Mouse (Mus musculus) forebrain, postnatal 0 days (tissue): Measurements from ENCODE around the gene Zcchc13. TPM values are rescaled to one million over a fixed set of nuclear protein-coding genes. Genes with fewer than 3 reads are reported as not detected.

ENCODE experiments used
- ATAC-seq: fragments of 200-750 bp; cut with Nextera tagmentation; 2 replicates; pipeline ENCODE4 v1.8.0; 2017; ENCODE audit warnings: mild to moderate bottlenecking, moderate library complexity
- DNase-seq: peaks from one replicate; pipeline ENCODE4 v3.0.0-alpha.2; 2015
- H3K27ac ChIP-seq: fragments of 300-500 bp; sonication (generic); 2 replicates; pipeline ENCODE4 v1.5.1; 2014; ENCODE audit warnings: low read depth, mild to moderate bottlenecking, antibody characterized with exemption, low read length, moderate library complexity, mixed read lengths
- H3K27me3 ChIP-seq: fragments of 300-500 bp; sonication (generic); 2 replicates; pipeline ENCODE4 v1.6.1; 2014; ENCODE audit warnings: mild to moderate bottlenecking, low read length, mixed read lengths; ENCODE audit not compliant: insufficient read depth
- H3K36me3 ChIP-seq: fragments of 300-500 bp; sonication (generic); 2 replicates; pipeline ENCODE4 v1.6.1; 2014; ENCODE audit warnings: mild to moderate bottlenecking, moderate library complexity; ENCODE audit not compliant: insufficient read depth
- H3K4me1 ChIP-seq: fragments of 300-500 bp; sonication (generic); 2 replicates; pipeline ENCODE4 v1.6.1; 2014; ENCODE audit warnings: antibody characterized with exemption; ENCODE audit not compliant: insufficient read depth
- H3K4me2 ChIP-seq: fragments of 300-500 bp; sonication (generic); 2 replicates; pipeline ENCODE4 v1.6.1; 2014; ENCODE audit warnings: low read depth, mild to moderate bottlenecking, moderate library complexity
- H3K4me3 ChIP-seq: fragments of 300-500 bp; sonication (generic); 2 replicates; pipeline ENCODE4 v1.5.1; 2014; ENCODE audit warnings: low read depth, low read length, mixed read lengths
- H3K9ac ChIP-seq: fragments of 300-500 bp; sonication (generic); 2 replicates; pipeline ENCODE4 v1.6.1; 2014; ENCODE audit warnings: mild to moderate bottlenecking
- H3K9me3 ChIP-seq: fragments of 300-500 bp; sonication (generic); 2 replicates; pipeline ENCODE4 v1.6.1; 2016; ENCODE audit warnings: low read length
- CTCF ChIP-seq: sonication (generic); IDR thresholded peaks from 2 replicates; pipeline ENCODE4 v1.5.1; 2016; ENCODE audit warnings: antibody characterized with exemption, control low read depth, low read depth
- WGBS: fragments of 180-500 bp; shearing (Covaris S2); extraction: QIAGEN DNeasy Blood & Tissue Kit; methylation state at CpG from one replicate; pipeline ENCODE4 v1.1.7; 2014; 5-methylcytosine and 5-hydroxymethylcytosine counted together
- polyA plus RNA-seq: library from polyadenylated mRNA; unstranded; fragments of >200 nt; fragmentation: Nextera tagmentation; extraction: Ambion mirVana; gene quantifications from 2 replicates; pipeline ENCODE4 v1.2.1, GENCODE M21; 2015
- total RNA-seq: library from RNA; depleted of rRNA; stranded (reverse); fragments of >200 nt; gene quantifications from 2 replicates; pipeline ENCODE4 v1.2.3, GENCODE M21; 2014

Zcchc13 gene
- total and polyA plus RNA-seq, 2 experiments from 2014 or later = not detected

GRCm38 (mm10) chrX:103611462-103611861 is 18.9 kb upstream of the Zcchc13 start:
- no peak overlapping the region for H3K4me3 ChIP-seq
- TF ChIP-seq CTCF = no peak
- no peak overlapping the region for H3K27ac ChIP-seq
- no peak for DNase-seq
- WGBS = 85% methylated on average over 2 of the region's 2 CpGs
- H3K4me1 ChIP-seq = no peaks in the 10 kb centered on the region
- no peak for ATAC-seq
- no peaks in the 10 kb centered on the region for H3K9me3 ChIP-seq
- H3K4me2 ChIP-seq = no peak overlapping the region
- peaks cover 8% of the 10 kb centered on the region; the same call in 1 of the 2 replicates for H3K36me3 ChIP-seq
- no peaks in the 10 kb centered on the region for H3K27me3 ChIP-seq
- no peak overlapping the region for H3K9ac ChIP-seq

DNA sequence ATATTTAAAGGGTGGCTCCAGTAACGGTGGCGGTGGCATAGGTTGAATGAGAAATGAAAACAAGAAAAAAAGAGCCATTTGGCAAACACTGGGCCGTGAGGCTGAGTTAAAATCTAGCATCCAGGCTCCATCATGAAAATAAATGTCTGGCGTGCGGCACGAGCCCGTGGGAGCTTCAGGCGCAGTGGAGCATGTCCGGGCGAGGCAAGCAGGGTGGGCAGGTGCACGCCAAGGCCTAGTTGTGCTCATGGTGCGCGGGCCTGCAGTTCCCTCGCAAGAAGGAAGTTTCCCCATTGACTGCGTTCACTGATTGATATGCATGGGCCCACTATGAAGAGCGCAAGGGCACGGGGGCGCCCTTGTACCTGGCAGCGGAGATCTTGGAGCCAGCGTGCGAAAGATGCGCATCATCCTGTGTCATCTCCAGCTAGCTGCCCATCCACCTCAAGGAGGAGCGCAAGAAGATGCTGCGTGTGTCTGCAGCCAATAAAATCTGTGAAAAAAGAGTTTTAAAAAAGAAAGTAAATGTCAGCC is 15.6 kb upstream of the Zcchc13 start:
- H3K4me3 ChIP-seq = no peak overlapping the region
- DNase-seq (no peak), ATAC-seq (no peak)
- 0 out of 2 replicates have a peak, but pooled peaks cover 3% of the 10 kb centered on the region for H3K4me1 ChIP-seq
- H3K27ac ChIP-seq = no peak overlapping the region
- 90% methylated on average over 24 of the region's 24 CpGs for WGBS
- no peak overlapping the region for H3K4me2 ChIP-seq
- H3K9ac ChIP-seq = no peak overlapping the region
- H3K9me3 ChIP-seq = no peaks in the 10 kb centered on the region
- 0 out of 2 replicates have a peak, but pooled peaks cover 3% of the 10 kb centered on the region for H3K36me3 ChIP-seq
- TF ChIP-seq CTCF = no peak
- H3K27me3 ChIP-seq = no peaks in the 10 kb centered on the region

GRCm38 (mm10) chrX:103615453-103615852 is 14.9 kb upstream of the Zcchc13 start:
- peak overlapping the region; percentile 40; the same call in 1 of the 2 replicates for H3K4me3 ChIP-seq
- H3K9ac ChIP-seq = no peak overlapping the region
- H3K4me2 ChIP-seq = peak overlapping the region; percentile 59
- H3K4me1 ChIP-seq = 0 out of 2 replicates have a peak, but pooled peaks cover 3% of the 10 kb centered on the region
- 61% methylated on average over 4 of the region's 4 CpGs for WGBS
- H3K36me3 ChIP-seq = 0 out of 2 replicates have a peak, but pooled peaks cover under 1% of the 10 kb centered on the region
- ATAC-seq = no peak
- H3K9me3 ChIP-seq = no peaks in the 10 kb centered on the region
- no peaks in the 10 kb centered on the region for H3K27me3 ChIP-seq
- no peak for TF ChIP-seq CTCF
- DNase-seq = no peak
- H3K27ac ChIP-seq = peak overlapping the region; percentile 90; the same call in 1 of the 2 replicates

DNA sequence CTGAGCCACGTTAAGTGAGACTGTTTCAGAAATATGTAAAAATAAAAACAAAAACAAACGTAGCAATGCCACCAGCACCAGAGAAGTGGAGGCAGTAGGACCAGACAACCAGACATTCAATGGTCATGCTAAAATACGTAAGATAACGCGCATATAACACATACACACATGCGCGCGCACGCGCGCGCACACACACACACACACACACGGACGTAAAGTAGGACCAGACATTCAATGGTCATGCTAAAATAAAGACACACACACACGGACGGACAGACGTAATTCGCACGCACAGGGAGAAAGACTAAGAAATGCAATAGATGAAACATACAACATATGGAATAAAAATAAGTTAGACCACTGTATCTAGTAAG is 14.2 kb upstream of the Zcchc13 start:
- ATAC-seq (0 out of 2 replicates have a peak, but pooled peaks have one; percentile 1), DNase-seq (peak; percentile 55)
- Histone ChIP-seq H3K4me3 (peak overlapping the region; percentile 40), H3K9me3 (no peaks in the 10 kb centered on the region), H3K36me3 (no peaks in the 10 kb centered on the region), H3K27ac (peak overlapping the region; percentile 90), H3K27me3 (no peaks in the 10 kb centered on the region), H3K4me1 (0 out of 2 replicates have a peak, but pooled peaks cover 3% of the 10 kb centered on the region), H3K9ac (peak overlapping the region; percentile 47), H3K4me2 (peak overlapping the region; percentile 59)
- no peak for TF ChIP-seq CTCF
- 30% methylated on average over 19 of the region's 19 CpGs for WGBS

GRCm38 (mm10) chrX:103616536-103617404 is 13.6 kb upstream of the Zcchc13 start:
- Histone ChIP-seq H3K27me3 (no peaks in the 10 kb centered on the region), H3K27ac (peak overlapping the region; percentile 90), H3K4me3 (peak overlapping the region; percentile 40), H3K4me1 (peaks cover 3% of the 10 kb centered on the region; the same call in 1 of the 2 replicates), H3K36me3 (no peaks in the 10 kb centered on the region), H3K9ac (peak overlapping the region; percentile 47), H3K4me2 (peak overlapping the region; percentile 59), H3K9me3 (no peaks in the 10 kb centered on the region)
- DNase-seq = peak; percentile 94
- peak; percentile 97 for ATAC-seq
- TF ChIP-seq CTCF = no peak
- 4% methylated on average over 28 of the region's 50 CpGs for WGBS

- ATAC-seq = no peak
- Histone ChIP-seq H3K4me1 (peaks cover 3% of the 10 kb centered on the region; the same call in 1 of the 2 replicates), H3K9ac (peak overlapping the region; percentile 45), H3K36me3 (no peaks in the 10 kb centered on the region), H3K27me3 (no peaks in the 10 kb centered on the region), H3K27ac (peak overlapping the region; percentile 90), H3K9me3 (no peaks in the 10 kb centered on the region), H3K4me2 (peak overlapping the region; percentile 59), H3K4me3 (peak overlapping the region; percentile 40)
- TF ChIP-seq CTCF = no peak
- no peak for DNase-seq
- 20% methylated on average over 8 of the region's 8 CpGs for WGBS
Measured at GRCm38 (mm10) chrX:103617405-103618095, 12.8 kb upstream of the Zcchc13 start.
